In the genomic region with DNA sequence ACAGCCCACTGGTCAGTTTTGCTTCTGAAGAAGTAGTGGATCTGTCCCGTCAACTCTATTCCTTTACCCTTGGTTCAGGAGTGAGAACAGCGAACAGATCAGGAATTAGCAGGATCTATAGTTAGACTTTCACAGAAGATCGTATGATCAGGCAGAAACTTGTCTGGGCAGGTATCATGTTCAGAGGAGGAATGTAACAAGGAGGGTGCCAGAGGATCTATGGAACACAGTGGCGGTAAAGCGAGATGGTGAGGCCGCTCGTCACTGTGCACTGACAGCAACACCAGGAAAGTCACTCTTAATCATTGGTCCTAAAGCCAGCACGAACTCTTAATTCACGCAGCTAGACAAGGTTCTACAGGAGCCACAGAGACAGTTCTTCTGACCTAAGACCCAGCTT, we compare ENCODE assay signal across 21 mouse cellular contexts.
"Had no signal": no experiment of that assay in that cellular context is flagged by ENCODE, and none has a peak within 500 bp of the region (broad histone marks: within the 10 kb centered on the region; RNA-seq: fewer than 3 reads in every experiment).

No protein-coding gene starts in this region.

- H3K27me3 ChIP-seq: kidney, embryonic 15.5 days; limb, embryonic 13.5 days; midbrain, embryonic 12.5 days; midbrain, embryonic 15.5 days; neural tube, embryonic 12.5 days; neural tube, embryonic 15.5 days had no signal

- DNase-seq: kidney, adult 8-10 months; kidney, postnatal 10 days; kidney, postnatal 36 days; left cerebral cortex, postnatal 4 days; liver, postnatal 0 days; lung, embryonic 14.5 days; retina, postnatal 1 day; right cerebral cortex, postnatal 25 days; thymus, adult 2 months; thymus, postnatal 14 days; thymus, postnatal 4 days had no signal

- ATAC-seq: liver, postnatal 0 days; lung, postnatal 0 days; midbrain, embryonic 15.5 days had no signal

- H3K4me2 ChIP-seq: kidney, embryonic 15.5 days; limb, embryonic 13.5 days; liver, embryonic 11.5 days; lung, embryonic 14.5 days; midbrain, embryonic 12.5 days; midbrain, embryonic 15.5 days; neural tube, embryonic 12.5 days; neural tube, embryonic 15.5 days had no signal

- H3K9ac ChIP-seq: kidney, embryonic 15.5 days; limb, embryonic 13.5 days; liver, embryonic 14.5 days; liver, postnatal 0 days; lung, embryonic 14.5 days; midbrain, embryonic 12.5 days; midbrain, embryonic 15.5 days; neural tube, embryonic 12.5 days; neural tube, embryonic 15.5 days had no signal

- H3K4me3 ChIP-seq: kidney, embryonic 15.5 days; limb, embryonic 13.5 days; midbrain, embryonic 12.5 days; midbrain, embryonic 15.5 days; neural tube, embryonic 12.5 days; neural tube, embryonic 15.5 days had no signal

- H3K27ac ChIP-seq: kidney, embryonic 15.5 days; limb, embryonic 13.5 days; liver, embryonic 14.5 days; macrophage; midbrain, embryonic 12.5 days; midbrain, embryonic 15.5 days; neural tube, embryonic 12.5 days; neural tube, embryonic 15.5 days had no signal

- H3K4me1 ChIP-seq: midbrain, embryonic 15.5 days; neural tube, embryonic 12.5 days had no signal

- H3K9me3 ChIP-seq: kidney, embryonic 15.5 days; limb, embryonic 13.5 days; midbrain, embryonic 12.5 days; midbrain, embryonic 15.5 days; neural tube, embryonic 12.5 days; neural tube, embryonic 15.5 days had no signal

- H3K36me3 ChIP-seq: kidney, embryonic 15.5 days; limb, embryonic 13.5 days; midbrain, embryonic 12.5 days; midbrain, embryonic 15.5 days; neural tube, embryonic 12.5 days; neural tube, embryonic 15.5 days had no signal
